Mouse (Mus musculus) spleen, adult 2 months (tissue): ENCODE data around the gene Crmp1. TPM values are rescaled to one million over a fixed set of nuclear protein-coding genes. Genes with fewer than 3 reads are reported as not detected.

Experiments used
- DNase-seq, 2 experiments: peaks; one replicate each; pipeline versions ENCODE4 v3.0.0 to v3.0.0-alpha.2; 2012 to 2021; ENCODE audit warnings: low spot score in 2 of 2, low read depth in 1 of 2
- H3K27ac ChIP-seq: fragments of 200-500 bp; 2 replicates; pipeline ENCODE4 v1.5.1; 2012; ENCODE audit warnings: low read length, inconsistent platforms; ENCODE audit not compliant: insufficient read depth
- H3K27me3 ChIP-seq: fragments of 200-500 bp; 2 replicates; pipeline ENCODE4 v1.6.1; 2012; ENCODE audit warnings: mild to moderate bottlenecking, moderate library complexity, low read length, inconsistent platforms; ENCODE audit not compliant: control insufficient read depth, insufficient read depth
- H3K36me3 ChIP-seq: fragments of 200-500 bp; 2 replicates; pipeline ENCODE4 v1.6.1; 2012; ENCODE audit warnings: mild to moderate bottlenecking, low read length, inconsistent platforms; ENCODE audit not compliant: control insufficient read depth, insufficient read depth
- H3K4me1 ChIP-seq: fragments of 200-500 bp; 2 replicates; pipeline ENCODE4 v1.6.1; 2011; ENCODE audit warnings: inconsistent platforms; ENCODE audit not compliant: control insufficient read depth, insufficient read depth, insufficient read length
- H3K4me3 ChIP-seq: fragments of 200-500 bp; 2 replicates; pipeline ENCODE4 v1.5.1; 2011; ENCODE audit warnings: mild to moderate bottlenecking, inconsistent platforms; ENCODE audit not compliant: insufficient read depth, insufficient read length; ENCODE audit errors: extremely low read depth
- CTCF ChIP-seq: fragments of 200-500 bp; IDR thresholded peaks from 2 replicates; pipeline ENCODE4 v1.5.1; 2011; ENCODE audit warnings: mild to moderate bottlenecking, inconsistent platforms; ENCODE audit not compliant: insufficient read depth, insufficient read length, insufficient replicate concordance; ENCODE audit errors: extremely low read depth
- POLR2A ChIP-seq: fragments of 200-500 bp; IDR thresholded peaks from 2 replicates; pipeline ENCODE4 v1.6.1; 2011; ENCODE audit warnings: low read depth, low read length, inconsistent platforms
- WGBS: fragments of 180-500 bp; shearing (Covaris S2); methylation state at CpG from one replicate; pipeline ENCODE4 v1.1.7; 2018; 5-methylcytosine and 5-hydroxymethylcytosine counted together
- polyA plus RNA-seq: library from polyadenylated mRNA; depleted of rRNA; stranded (reverse); fragments of >200 nt; gene quantifications from 2 replicates; pipeline ENCODE4 v1.2.3, GENCODE M21; 2012

The Crmp1 gene
- polyA plus RNA-seq, 1 experiment: 1.4 TPM

DNA sequence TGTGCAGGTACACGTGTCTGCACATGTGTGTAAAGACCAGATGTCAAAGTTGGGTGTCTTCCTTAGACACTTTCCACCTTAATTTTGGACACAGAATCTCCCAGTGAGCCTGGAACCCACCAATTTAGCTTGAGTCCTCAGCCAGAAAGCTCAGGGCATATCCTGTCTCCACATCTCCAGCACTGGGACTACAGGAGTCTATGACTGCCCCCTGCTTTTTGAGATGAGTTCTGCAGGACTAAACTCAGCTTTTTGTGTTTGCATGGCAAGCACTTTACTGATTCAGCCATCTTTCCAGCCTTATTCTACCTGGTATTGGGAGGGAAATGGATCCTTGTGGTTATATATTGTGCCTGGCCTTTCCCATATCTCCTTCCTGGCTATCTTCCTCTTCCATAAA is 36.3 kb upstream of the Crmp1 start:
- no peak overlapping the region for H3K27ac ChIP-seq
- H3K4me3 ChIP-seq: no peak overlapping the region
- DNase-seq: no peak
- 67% methylated on average over 1 of the region's 1 CpGs for WGBS
- no peaks in the 10 kb centered on the region for H3K27me3 ChIP-seq
- H3K4me1 ChIP-seq: no peaks in the 10 kb centered on the region
- no peak for TF ChIP-seq CTCF
- TF ChIP-seq POLR2A: no peak
- no peaks in the 10 kb centered on the region for H3K36me3 ChIP-seq

DNA sequence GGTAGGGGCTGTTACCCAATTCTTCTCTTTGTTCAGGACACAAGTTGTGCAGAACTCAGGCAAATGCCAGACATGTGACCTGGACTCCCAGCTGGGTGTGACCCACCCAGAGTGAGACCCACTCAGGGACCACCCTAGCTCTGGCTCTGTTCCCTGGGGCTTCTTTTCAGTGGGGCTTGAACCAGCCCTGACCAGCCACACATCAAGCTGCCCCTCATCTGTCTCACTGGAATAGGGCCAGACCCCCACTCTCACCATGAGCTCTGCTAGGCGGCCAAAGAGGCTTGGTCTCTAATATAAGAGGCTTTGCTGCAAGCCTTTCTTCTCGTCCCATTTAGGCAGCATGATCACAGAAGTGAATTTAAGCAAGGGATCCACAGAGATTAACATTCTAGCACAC is 35.4 kb upstream of the Crmp1 start:
- TF ChIP-seq CTCF (no peak), POLR2A (no peak)
- DNase-seq: no peak
- Histone ChIP-seq H3K27ac (no peak overlapping the region), H3K36me3 (no peaks in the 10 kb centered on the region), H3K27me3 (no peaks in the 10 kb centered on the region), H3K4me1 (no peaks in the 10 kb centered on the region), H3K4me3 (no peak overlapping the region)
- 74% methylated on average over 2 of the region's 2 CpGs for WGBS

DNA sequence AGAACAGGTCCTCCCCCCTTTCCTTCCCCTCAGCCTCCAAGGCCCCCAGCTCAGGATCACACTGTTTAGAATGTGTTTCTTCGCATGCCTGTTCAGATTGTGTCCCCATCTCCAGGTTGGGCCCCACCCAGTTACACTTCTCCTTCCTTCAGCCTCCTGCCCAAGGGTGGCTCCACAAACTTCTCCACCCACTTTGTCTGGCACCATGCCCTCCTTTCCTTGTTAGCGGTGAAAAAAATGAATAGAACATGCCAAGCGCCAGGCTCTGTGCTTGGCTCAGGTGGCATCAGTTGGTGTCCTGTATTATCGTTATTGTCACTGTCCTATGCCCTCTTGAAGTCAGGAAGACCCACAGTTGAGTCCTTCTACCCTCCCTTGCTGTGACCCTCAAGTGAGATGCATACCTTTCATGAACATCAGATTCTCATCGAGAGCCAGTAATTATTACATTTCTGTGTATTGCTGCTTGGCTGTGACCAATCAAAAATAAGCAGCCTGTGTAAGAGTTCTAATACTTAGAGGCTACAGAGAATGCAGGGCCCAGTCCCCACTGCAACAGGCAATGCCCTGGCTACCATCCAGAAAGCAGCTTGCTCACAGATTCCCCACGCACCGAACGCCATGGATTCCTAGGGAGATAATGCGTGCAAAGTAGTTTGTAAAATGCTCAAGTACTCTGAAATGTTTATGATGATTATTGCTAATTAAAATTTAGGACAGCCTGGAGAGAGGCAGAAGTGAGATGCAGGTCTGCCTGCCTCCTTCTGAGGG is 28.6 kb upstream of the Crmp1 start:
- Histone ChIP-seq H3K4me3 (no peak overlapping the region), H3K27ac (no peak overlapping the region), H3K27me3 (no peaks in the 10 kb centered on the region), H3K4me1 (no peaks in the 10 kb centered on the region), H3K36me3 (no peaks in the 10 kb centered on the region)
- DNase-seq: no peak
- TF ChIP-seq CTCF (no peak), POLR2A (no peak)
- WGBS: 92% methylated on average over 9 of the region's 9 CpGs

DNA sequence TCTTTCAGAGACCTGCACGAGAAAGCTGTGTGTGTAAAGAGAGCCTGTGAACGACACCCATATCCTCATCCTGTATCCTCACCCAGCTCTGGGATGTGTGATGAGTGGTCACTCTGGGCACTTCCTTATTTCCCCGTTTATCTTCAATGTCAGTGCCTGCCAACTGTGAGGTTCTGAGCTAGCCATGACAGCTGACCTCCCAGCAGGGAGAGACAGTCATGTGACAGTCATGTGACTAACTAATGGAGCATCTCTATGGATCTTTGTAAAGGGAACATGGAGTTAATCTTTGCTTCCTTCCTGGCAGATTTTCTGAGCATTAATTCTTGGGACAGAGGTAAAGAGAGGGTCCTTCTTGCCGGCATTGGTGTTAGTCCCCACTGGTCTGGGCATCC is 28.0 kb upstream of the Crmp1 start:
- H3K4me1 ChIP-seq: no peaks in the 10 kb centered on the region
- DNase-seq: no peak
- no peaks in the 10 kb centered on the region for H3K27me3 ChIP-seq
- no peak overlapping the region for H3K27ac ChIP-seq
- H3K36me3 ChIP-seq: no peaks in the 10 kb centered on the region
- 58% methylated on average over 4 of the region's 4 CpGs for WGBS
- TF ChIP-seq CTCF (no peak), POLR2A (no peak)
- H3K4me3 ChIP-seq: no peak overlapping the region

DNA sequence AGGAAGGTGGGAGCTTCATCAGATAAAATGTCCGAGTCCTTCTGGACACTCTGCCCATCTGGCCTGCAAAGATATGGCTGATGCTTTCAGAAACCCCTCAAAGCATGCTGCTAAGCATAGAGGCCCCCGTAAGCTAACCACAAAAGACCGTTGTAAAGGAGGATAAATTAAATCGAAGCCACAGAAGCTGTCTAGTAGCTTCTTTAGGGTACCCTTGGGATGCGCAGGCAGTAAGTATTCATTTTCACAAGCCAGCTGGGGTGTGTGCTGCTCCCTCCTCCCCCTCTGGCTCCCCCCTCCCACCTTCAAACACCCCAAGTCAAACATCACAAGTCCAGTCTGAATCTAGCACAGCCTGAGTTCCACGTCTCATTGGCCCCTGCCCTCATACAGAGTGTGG is 27.1 kb upstream of the Crmp1 start:
- Histone ChIP-seq H3K4me1 (no peaks in the 10 kb centered on the region), H3K36me3 (no peaks in the 10 kb centered on the region), H3K27me3 (no peaks in the 10 kb centered on the region), H3K27ac (no peak overlapping the region), H3K4me3 (no peak overlapping the region)
- no peak for TF ChIP-seq POLR2A
- no peak for TF ChIP-seq CTCF
- no peak for DNase-seq
- WGBS: 76% methylated on average over 6 of the region's 6 CpGs

DNA sequence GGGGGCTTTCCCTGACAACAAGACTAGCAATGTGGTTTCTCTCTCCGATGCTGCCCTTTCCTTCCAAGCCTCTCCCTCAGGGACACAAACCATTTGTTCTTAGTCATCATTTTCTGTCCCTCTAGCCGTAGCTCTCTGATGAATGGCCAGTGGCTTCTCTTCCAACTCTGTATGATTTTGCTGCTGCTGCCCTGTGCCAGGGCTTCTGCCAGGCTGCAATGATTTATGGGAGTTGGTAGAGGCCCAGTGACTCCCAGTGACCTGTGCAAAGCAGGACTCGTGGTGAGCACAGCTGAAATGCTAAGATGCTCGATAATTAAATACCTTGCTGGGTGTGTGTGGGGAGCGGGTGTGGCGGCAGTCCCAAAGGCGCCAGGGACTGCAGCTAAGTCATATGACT is 26.5 kb upstream of the Crmp1 start:
- WGBS: 87% methylated on average over 7 of the region's 7 CpGs
- Histone ChIP-seq H3K36me3 (no peaks in the 10 kb centered on the region), H3K27ac (no peak overlapping the region), H3K4me1 (no peaks in the 10 kb centered on the region), H3K4me3 (no peak overlapping the region), H3K27me3 (no peaks in the 10 kb centered on the region)
- TF ChIP-seq CTCF: no peak
- TF ChIP-seq POLR2A: no peak
- no peak for DNase-seq

DNA sequence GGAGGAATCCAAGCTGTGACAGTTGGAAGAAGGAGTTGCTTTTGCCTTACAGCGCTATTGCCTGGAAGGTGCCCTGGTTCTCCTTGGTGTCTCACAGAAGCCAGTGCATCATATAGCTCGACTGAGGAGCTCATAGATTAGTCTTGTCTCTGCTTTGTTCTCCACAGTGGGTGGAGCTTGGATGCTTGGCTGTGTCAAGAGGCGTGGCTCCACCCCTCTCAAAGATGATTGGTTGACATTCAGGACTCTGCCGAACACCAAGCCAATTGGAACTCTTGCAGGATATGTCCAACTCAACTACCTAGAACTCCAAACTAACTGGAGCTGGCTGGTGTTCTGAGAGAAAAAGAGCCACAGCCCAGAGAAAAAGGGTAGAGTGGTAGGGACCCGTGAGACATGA is 22.1 kb upstream of the Crmp1 start:
- H3K27me3 ChIP-seq: no peaks in the 10 kb centered on the region
- DNase-seq: no peak
- no peak overlapping the region for H3K27ac ChIP-seq
- WGBS: 44% methylated on average over 5 of the region's 5 CpGs
- no peaks in the 10 kb centered on the region for H3K4me1 ChIP-seq
- TF ChIP-seq POLR2A (no peak), CTCF (no peak)
- no peak overlapping the region for H3K4me3 ChIP-seq
- H3K36me3 ChIP-seq: no peaks in the 10 kb centered on the region
